Mouse (Mus musculus) embryonic facial prominence, embryonic 13.5 days (tissue): ENCODE measurements at regions not wholly inside any gene's neighbourhood (a gene's known extent, or its start where the extent isn't known, plus 50 kb on each side); places are given as distances from the start of the nearest gene placed in this dataset.
"Not testable (repeated sequence)": the region's sequence is repeated elsewhere in the genome, so short reads cannot be mapped to it uniquely, and the experiment has no call there.

ENCODE experiments used
- ATAC-seq: fragments of 200-750 bp; cut with Nextera tagmentation; 2 replicates; pipeline ENCODE4 v1.8.0; 2017; ENCODE audit warnings: low read depth; ENCODE audit not compliant: insufficient number of reproducible peaks, insufficient read depth, low FRiP score, low TSS enrichment
- H3K27ac ChIP-seq: fragments of 300-500 bp; sonication (generic); 2 replicates; pipeline ENCODE4 v1.5.1; 2015; ENCODE audit warnings: moderate library complexity, mild to moderate bottlenecking, inconsistent platforms
- H3K27me3 ChIP-seq: fragments of 300-500 bp; sonication (generic); 2 replicates; pipeline ENCODE4 v1.6.1; 2015; ENCODE audit warnings: mild to moderate bottlenecking, inconsistent platforms
- H3K36me3 ChIP-seq: fragments of 300-500 bp; sonication (generic); 2 replicates; pipeline ENCODE4 v1.6.1; 2015; ENCODE audit warnings: mild to moderate bottlenecking, inconsistent platforms
- H3K4me1 ChIP-seq: fragments of 300-500 bp; sonication (generic); 2 replicates; pipeline ENCODE4 v1.6.1; 2015; ENCODE audit warnings: inconsistent platforms
- H3K4me2 ChIP-seq: fragments of 300-500 bp; sonication (generic); 2 replicates; pipeline ENCODE4 v1.6.1; 2015; ENCODE audit warnings: moderate library complexity, mild to moderate bottlenecking, inconsistent platforms
- H3K4me3 ChIP-seq: fragments of 300-500 bp; sonication (generic); 2 replicates; pipeline ENCODE4 v1.5.1; 2015; ENCODE audit warnings: mild to moderate bottlenecking, inconsistent platforms
- H3K9ac ChIP-seq: fragments of 300-500 bp; sonication (generic); 2 replicates; pipeline ENCODE4 v1.6.1; 2015; ENCODE audit warnings: mild to moderate bottlenecking, inconsistent platforms
- H3K9me3 ChIP-seq: fragments of 300-500 bp; sonication (generic); 2 replicates; pipeline ENCODE4 v1.6.1; 2016; ENCODE audit warnings: inconsistent platforms
- WGBS: fragments of 180-500 bp; shearing (Covaris S2); methylation state at CpG from one replicate; pipeline ENCODE4 v1.1.7; 2015; ENCODE audit warnings: mixed read lengths; 5-methylcytosine and 5-hydroxymethylcytosine counted together

DNA sequence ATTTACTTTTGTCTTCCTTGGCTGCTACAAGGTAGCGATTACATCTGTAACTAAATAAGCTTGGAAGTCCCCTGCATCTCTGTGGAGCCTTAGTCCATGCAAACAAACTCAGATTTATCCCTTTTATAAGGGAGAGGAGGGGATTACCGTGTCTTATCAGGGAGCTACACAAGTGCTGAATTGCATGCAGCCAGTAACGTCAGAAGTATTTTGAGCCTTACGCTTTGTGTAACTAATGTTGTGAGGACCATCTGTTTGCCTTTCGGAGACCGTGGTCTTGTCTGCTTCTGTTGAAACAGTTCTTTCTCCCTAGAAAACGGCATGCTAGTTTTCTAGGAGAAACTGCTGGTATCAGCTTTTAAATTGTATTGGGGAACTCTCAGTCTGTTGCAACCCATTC, 58.0 kb upstream of the Dmrta1 start:
- Histone ChIP-seq H3K4me3 (no peak overlapping the region), H3K9ac (no peak overlapping the region), H3K4me2 (no peak overlapping the region), H3K36me3 (no peaks in the 10 kb centered on the region), H3K4me1 (no peaks in the 10 kb centered on the region), H3K27me3 (no peaks in the 10 kb centered on the region), H3K27ac (no peak overlapping the region), H3K9me3 (no peaks in the 10 kb centered on the region)
- WGBS: 62% methylated on average over 7 of the region's 7 CpGs
- no peak for ATAC-seq

- H3K4me1 ChIP-seq: no peaks in the 10 kb centered on the region
- 58% methylated on average over 1 of the region's 1 CpGs for WGBS
- H3K27ac ChIP-seq: no peak overlapping the region
- H3K4me2 ChIP-seq: no peak overlapping the region
- no peaks in the 10 kb centered on the region for H3K9me3 ChIP-seq
- no peaks in the 10 kb centered on the region for H3K27me3 ChIP-seq
- no peak for ATAC-seq
- H3K4me3 ChIP-seq: no peak overlapping the region
- H3K36me3 ChIP-seq: no peaks in the 10 kb centered on the region
- no peak overlapping the region for H3K9ac ChIP-seq
Observed at GRCm38 (mm10) chr4:89604721-89605120, 74.5 kb upstream of the Dmrta1 start.

DNA sequence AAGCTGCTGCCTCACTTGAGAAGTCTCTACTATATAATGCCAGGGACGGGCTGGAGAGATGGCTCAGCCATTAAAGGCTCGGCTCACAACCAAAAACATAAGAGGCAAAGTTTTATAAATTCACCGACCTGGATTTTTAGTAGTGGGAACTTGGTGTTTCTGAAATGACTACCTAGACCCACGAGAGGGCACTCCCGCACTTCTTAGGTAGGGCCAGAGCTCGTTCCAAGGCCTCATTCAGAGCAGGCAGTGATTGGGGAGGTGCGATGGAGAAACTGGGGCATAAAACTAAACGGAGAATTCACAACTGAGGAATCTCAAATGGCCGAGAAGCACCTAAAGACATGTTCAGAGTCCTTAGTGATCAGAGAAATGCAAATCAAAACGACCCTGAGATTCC, 103.7 kb upstream of the Dmrta1 start:
- H3K9me3 ChIP-seq: no peaks in the 10 kb centered on the region
- H3K4me2 ChIP-seq: no peak overlapping the region
- no peaks in the 10 kb centered on the region for H3K36me3 ChIP-seq
- no peak overlapping the region for H3K27ac ChIP-seq
- no peaks in the 10 kb centered on the region for H3K27me3 ChIP-seq
- no peak overlapping the region for H3K4me3 ChIP-seq
- no peaks in the 10 kb centered on the region for H3K4me1 ChIP-seq
- 22% methylated on average over 10 of the region's 10 CpGs for WGBS
- ATAC-seq: no peak
- H3K9ac ChIP-seq: no peak overlapping the region

DNA sequence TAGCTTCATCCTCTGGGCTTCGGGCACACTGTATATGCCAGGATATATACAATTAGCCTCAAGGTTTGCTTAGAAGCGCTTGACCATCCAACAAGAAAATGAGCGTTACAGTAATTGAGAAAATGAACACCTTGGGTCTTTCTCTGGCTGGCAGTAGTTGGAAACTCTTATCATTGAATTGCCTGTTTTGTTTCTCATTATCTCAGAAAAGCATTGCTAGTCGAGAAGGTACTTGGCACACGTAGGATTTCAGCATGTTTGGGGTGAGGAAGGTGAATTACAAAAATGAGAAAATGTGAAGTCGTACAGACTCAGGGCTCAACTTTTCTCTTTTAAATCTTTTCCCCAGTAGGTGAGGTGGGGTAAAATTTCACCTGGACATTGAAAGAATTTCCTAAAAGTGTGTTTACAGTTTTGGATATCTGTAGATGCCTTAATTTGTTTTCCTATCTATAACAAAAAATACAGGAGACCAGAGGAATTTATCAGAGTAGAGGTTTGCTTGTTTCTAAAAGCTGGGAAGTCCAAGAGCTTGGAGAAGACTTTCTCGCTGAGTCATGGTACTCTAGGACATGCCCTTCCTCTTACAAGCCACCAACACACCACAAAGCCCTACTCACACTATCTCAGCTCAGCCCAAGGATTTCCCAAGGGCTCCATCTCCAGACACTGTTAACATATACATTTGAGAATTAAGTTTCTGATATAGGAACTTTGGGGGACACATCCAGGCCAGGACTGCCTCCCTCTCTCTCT, 124.3 kb upstream of the Dmrta1 start:
- no peaks in the 10 kb centered on the region for H3K27me3 ChIP-seq
- no peak for ATAC-seq
- no peak overlapping the region for H3K4me2 ChIP-seq
- no peak overlapping the region for H3K27ac ChIP-seq
- WGBS: 77% methylated on average over 7 of the region's 7 CpGs
- H3K4me1 ChIP-seq: 0 out of 2 replicates have a peak, but pooled peaks cover 4% of the 10 kb centered on the region
- H3K36me3 ChIP-seq: no peaks in the 10 kb centered on the region
- H3K9ac ChIP-seq: no peak overlapping the region
- no peaks in the 10 kb centered on the region for H3K9me3 ChIP-seq
- no peak overlapping the region for H3K4me3 ChIP-seq

GRCm38 (mm10) chr4:89552556-89552955, 126.7 kb upstream of the Dmrta1 start:
- no peak overlapping the region for H3K4me3 ChIP-seq
- WGBS: 26% methylated on average over 6 of the region's 6 CpGs
- no peaks in the 10 kb centered on the region for H3K9me3 ChIP-seq
- 0 out of 2 replicates have a peak, but pooled peaks cover 4% of the 10 kb centered on the region for H3K4me1 ChIP-seq
- H3K4me2 ChIP-seq: no peak overlapping the region
- no peaks in the 10 kb centered on the region for H3K36me3 ChIP-seq
- no peak overlapping the region for H3K27ac ChIP-seq
- ATAC-seq: no peak
- no peak overlapping the region for H3K9ac ChIP-seq
- H3K27me3 ChIP-seq: no peaks in the 10 kb centered on the region

GRCm38 (mm10) chr4:89550515-89550914, 128.7 kb upstream of the Dmrta1 start:
- no peak for ATAC-seq
- Histone ChIP-seq H3K4me1 (0 out of 2 replicates have a peak, but pooled peaks cover 4% of the 10 kb centered on the region), H3K4me2 (no peak overlapping the region)

GRCm38 (mm10) chr4:89532462-89532861, 146.8 kb upstream of the Dmrta1 start:
- Histone ChIP-seq H3K27me3 (peaks cover 6% of the 10 kb centered on the region), H3K4me1 (no peaks in the 10 kb centered on the region), H3K36me3 (no peaks in the 10 kb centered on the region), H3K27ac (no peak overlapping the region), H3K4me3 (no peak overlapping the region), H3K9ac (no peak overlapping the region), H3K9me3 (no peaks in the 10 kb centered on the region), H3K4me2 (no peak overlapping the region)
- 5% methylated on average over 4 of the region's 4 CpGs for WGBS
- no peak for ATAC-seq

More at GRCm38 (mm10) chr4:89550515-89550914, 128.7 kb upstream of the Dmrta1 start:
- Histone ChIP-seq H3K27me3 (no peaks in the 10 kb centered on the region), H3K9ac (no peak overlapping the region), H3K4me3 (no peak overlapping the region), H3K36me3 (no peaks in the 10 kb centered on the region), H3K27ac (no peak overlapping the region), H3K9me3 (no peaks in the 10 kb centered on the region)
- WGBS: 77% methylated on average over 2 of the region's 2 CpGs

GRCm38 (mm10) chr4:89530050-89530911, 149.0 kb upstream of the Dmrta1 start:
- Histone ChIP-seq H3K27me3 (peaks cover 22% of the 10 kb centered on the region), H3K4me1 (no peaks in the 10 kb centered on the region), H3K9ac (no peak overlapping the region), H3K27ac (no peak overlapping the region), H3K36me3 (no peaks in the 10 kb centered on the region), H3K9me3 (no peaks in the 10 kb centered on the region), H3K4me2 (no peak overlapping the region), H3K4me3 (no peak overlapping the region)
- 83% methylated on average over 5 of the region's 5 CpGs for WGBS
- no peak for ATAC-seq

- no peak overlapping the region for H3K27ac ChIP-seq
- H3K4me2 ChIP-seq: no peak overlapping the region
- WGBS: 24% methylated on average over 1 of the region's 1 CpGs
- H3K36me3 ChIP-seq: no peaks in the 10 kb centered on the region
- H3K4me3 ChIP-seq: no peak overlapping the region
- H3K4me1 ChIP-seq: peaks cover 5% of the 10 kb centered on the region; the same call in 1 of the 2 replicates
- H3K27me3 ChIP-seq: peaks cover 37% of the 10 kb centered on the region
- H3K9me3 ChIP-seq: no peaks in the 10 kb centered on the region
- no peak for ATAC-seq
- no peak overlapping the region for H3K9ac ChIP-seq
Observed at GRCm38 (mm10) chr4:89527966-89528365, 151.3 kb upstream of the Dmrta1 start.

DNA sequence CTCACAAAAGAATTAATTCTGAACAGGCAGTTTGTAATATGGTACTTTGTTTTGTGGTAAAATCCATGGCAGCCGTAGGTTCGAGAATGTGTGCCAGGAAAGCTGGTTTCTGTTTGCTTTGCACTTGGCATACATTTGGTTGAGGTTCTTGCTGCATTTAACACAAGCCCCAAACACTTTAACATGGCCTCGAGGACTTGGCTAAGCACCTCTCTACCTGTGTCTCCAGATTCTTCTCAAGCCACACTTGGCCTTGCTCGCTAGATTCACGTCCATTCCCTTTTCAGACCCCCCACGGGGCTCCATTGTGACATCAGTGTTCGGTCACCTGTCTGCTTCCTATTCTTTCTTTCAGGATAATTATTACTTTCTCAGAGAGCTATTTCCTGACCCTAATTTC, 151.9 kb upstream of the Dmrta1 start:
- peaks cover 41% of the 10 kb centered on the region for H3K27me3 ChIP-seq
- H3K27ac ChIP-seq: no peak overlapping the region
- H3K4me3 ChIP-seq: no peak overlapping the region
- H3K9ac ChIP-seq: no peak overlapping the region
- H3K4me2 ChIP-seq: no peak overlapping the region
- 66% methylated on average over 7 of the region's 7 CpGs for WGBS
- H3K4me1 ChIP-seq: peaks cover 5% of the 10 kb centered on the region; the same call in 1 of the 2 replicates
- H3K9me3 ChIP-seq: no peaks in the 10 kb centered on the region
- H3K36me3 ChIP-seq: no peaks in the 10 kb centered on the region
- ATAC-seq: no peak

DNA sequence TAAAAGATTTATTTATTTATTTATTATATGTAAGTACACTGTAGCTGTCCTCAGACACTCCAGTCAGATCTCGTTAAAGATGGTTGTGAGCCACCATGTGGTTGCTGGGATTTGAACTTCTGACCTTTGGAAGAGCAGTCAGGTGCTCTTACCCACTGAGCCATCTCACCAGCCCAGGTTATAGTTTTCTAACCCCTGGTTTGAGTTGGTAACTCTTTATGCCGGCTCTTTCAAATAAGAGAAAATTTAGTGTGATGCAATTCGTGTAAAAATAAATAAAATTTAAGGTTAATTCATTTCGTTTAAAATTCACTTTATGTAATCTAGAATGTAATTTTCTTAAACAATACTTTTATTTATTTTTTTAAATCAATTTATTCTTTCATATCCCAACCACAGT, 153.7 kb upstream of the Dmrta1 start:
- H3K9ac ChIP-seq, H3K27ac ChIP-seq, H3K36me3 ChIP-seq, H3K4me1 ChIP-seq, H3K9me3 ChIP-seq, ATAC-seq, H3K4me2 ChIP-seq, H3K4me3 ChIP-seq: not testable (repeated sequence)
- peaks cover 45% of the 10 kb centered on the region for H3K27me3 ChIP-seq
- WGBS: 59% methylated on average over 4 of the region's 4 CpGs
